Mouse (Mus musculus): Measurements from ENCODE around the gene Ctnnd2. TPM values are rescaled to one million over a fixed set of nuclear protein-coding genes. Genes with fewer than 3 reads are reported as not detected.

The Ctnnd2 gene
- polyA plus RNA-seq, 1 experiment from 2014 or later, result 5.8 TPM

GRCm38 (mm10) chr15:30867429-30867828 is 695.0 kb downstream of the Ctnnd2 start:
- H3K27ac ChIP-seq (replicated peaks), result no peak overlapping the region
- no peaks in the 10 kb centered on the region for H3K4me1 ChIP-seq
- H3K9me3 ChIP-seq (replicated peaks), result no peaks in the 10 kb centered on the region
- no peak overlapping the region for H3K4me2 ChIP-seq (replicated peaks)
- H3K36me3 ChIP-seq, result no peaks in the 10 kb centered on the region
- ATAC-seq (ENCODE audit: insufficient number of reproducible peaks, low FRiP score, low TSS enrichment, low read depth), result no peak
- no peak overlapping the region for H3K4me3 ChIP-seq (replicated peaks)
- H3K9ac ChIP-seq, result no peak overlapping the region
- WGBS, result 71% methylated on average over 5 of the region's 5 CpGs
- no peaks in the 10 kb centered on the region for H3K27me3 ChIP-seq

- 77% methylated on average over 12 of the region's 12 CpGs for WGBS
- no peak for ATAC-seq (ENCODE audit: insufficient number of reproducible peaks, low FRiP score, low TSS enrichment, low read depth)
- H3K36me3 ChIP-seq, result no peaks in the 10 kb centered on the region
Observed at GRCm38 (mm10) chr15:30869673-30870512, 697.5 kb downstream of the Ctnnd2 start.

GRCm38 (mm10) chr15:30875523-30875922 is 703.1 kb downstream of the Ctnnd2 start:
- H3K9ac ChIP-seq, result no peak overlapping the region
- no peaks in the 10 kb centered on the region for H3K36me3 ChIP-seq
- no peak overlapping the region for H3K27ac ChIP-seq (replicated peaks)
- no peak overlapping the region for H3K4me2 ChIP-seq (replicated peaks)
- H3K4me3 ChIP-seq (replicated peaks), result no peak overlapping the region
- H3K4me1 ChIP-seq, result no peaks in the 10 kb centered on the region
- ATAC-seq (ENCODE audit: insufficient number of reproducible peaks, low FRiP score, low TSS enrichment, low read depth), result no peak
- no peaks in the 10 kb centered on the region for H3K27me3 ChIP-seq
- WGBS, result 57% methylated on average over 1 of the region's 1 CpGs
- H3K9me3 ChIP-seq (replicated peaks), result no peaks in the 10 kb centered on the region

More at GRCm38 (mm10) chr15:30869673-30870512, 697.5 kb downstream of the Ctnnd2 start:
- no peak overlapping the region for H3K27ac ChIP-seq (replicated peaks)
- H3K4me1 ChIP-seq, result no peaks in the 10 kb centered on the region
- H3K9me3 ChIP-seq (replicated peaks), result no peaks in the 10 kb centered on the region
- no peak overlapping the region for H3K4me2 ChIP-seq (replicated peaks)
- no peak overlapping the region for H3K4me3 ChIP-seq (replicated peaks)
- no peak overlapping the region for H3K9ac ChIP-seq
- no peaks in the 10 kb centered on the region for H3K27me3 ChIP-seq

GRCm38 (mm10) chr15:30884692-30885334 is 712.4 kb downstream of the Ctnnd2 start:
- no peak overlapping the region for H3K4me2 ChIP-seq (replicated peaks)
- no peak overlapping the region for H3K9ac ChIP-seq
- H3K9me3 ChIP-seq (replicated peaks), result no peaks in the 10 kb centered on the region
- ATAC-seq (ENCODE audit: insufficient number of reproducible peaks, low FRiP score, low TSS enrichment, low read depth), result no peak
- no peak overlapping the region for H3K27ac ChIP-seq (replicated peaks)
- no peaks in the 10 kb centered on the region for H3K27me3 ChIP-seq
- H3K36me3 ChIP-seq, result no peaks in the 10 kb centered on the region
- H3K4me3 ChIP-seq (replicated peaks), result no peak overlapping the region
- 79% methylated on average over 12 of the region's 12 CpGs for WGBS
- H3K4me1 ChIP-seq, result no peaks in the 10 kb centered on the region

GRCm38 (mm10) chr15:30885410-30885809 is 713.0 kb downstream of the Ctnnd2 start:
- 42% methylated on average over 6 of the region's 6 CpGs for WGBS
- no peak for ATAC-seq (ENCODE audit: insufficient number of reproducible peaks, low FRiP score, low TSS enrichment, low read depth)
- Histone ChIP-seq H3K9ac (no peak overlapping the region), H3K4me2 (replicated peaks) (no peak overlapping the region), H3K4me3 (replicated peaks) (no peak overlapping the region), H3K4me1 (no peaks in the 10 kb centered on the region), H3K9me3 (replicated peaks) (no peaks in the 10 kb centered on the region), H3K27ac (replicated peaks) (no peak overlapping the region), H3K36me3 (no peaks in the 10 kb centered on the region), H3K27me3 (no peaks in the 10 kb centered on the region)

GRCm38 (mm10) chr15:30887559-30887958 is 715.2 kb downstream of the Ctnnd2 start:
- Histone ChIP-seq H3K9ac (no peak overlapping the region), H3K4me1 (no peaks in the 10 kb centered on the region), H3K4me3 (replicated peaks) (no peak overlapping the region), H3K27ac (replicated peaks) (no peak overlapping the region), H3K36me3 (no peaks in the 10 kb centered on the region), H3K4me2 (replicated peaks) (no peak overlapping the region), H3K27me3 (no peaks in the 10 kb centered on the region), H3K9me3 (replicated peaks) (no peaks in the 10 kb centered on the region)
- WGBS, result 72% methylated on average over 2 of the region's 2 CpGs
- no peak for ATAC-seq (ENCODE audit: insufficient number of reproducible peaks, low FRiP score, low TSS enrichment, low read depth)

GRCm38 (mm10) chr15:30891986-30892385 is 719.6 kb downstream of the Ctnnd2 start:
- no peaks in the 10 kb centered on the region for H3K27me3 ChIP-seq
- H3K4me3 ChIP-seq (replicated peaks), result no peak overlapping the region
- ATAC-seq (ENCODE audit: insufficient number of reproducible peaks, low FRiP score, low TSS enrichment, low read depth), result no peak
- no peak overlapping the region for H3K4me2 ChIP-seq (replicated peaks)
- 56% methylated on average over 4 of the region's 4 CpGs for WGBS
- no peak overlapping the region for H3K9ac ChIP-seq
- H3K36me3 ChIP-seq, result no peaks in the 10 kb centered on the region
- no peaks in the 10 kb centered on the region for H3K4me1 ChIP-seq
- no peak overlapping the region for H3K27ac ChIP-seq (replicated peaks)
- H3K9me3 ChIP-seq (replicated peaks), result no peaks in the 10 kb centered on the region

- no peaks in the 10 kb centered on the region for H3K4me1 ChIP-seq
- no peak for ATAC-seq (ENCODE audit: insufficient number of reproducible peaks, low FRiP score, low TSS enrichment, low read depth)
- H3K9ac ChIP-seq, result no peak overlapping the region
- H3K27me3 ChIP-seq, result no peaks in the 10 kb centered on the region
- no peak overlapping the region for H3K27ac ChIP-seq (replicated peaks)
- 83% methylated on average over 5 of the region's 5 CpGs for WGBS
- H3K4me2 ChIP-seq (replicated peaks), result no peak overlapping the region
- H3K4me3 ChIP-seq (replicated peaks), result no peak overlapping the region
- no peaks in the 10 kb centered on the region for H3K9me3 ChIP-seq (replicated peaks)
- no peaks in the 10 kb centered on the region for H3K36me3 ChIP-seq
Observed at GRCm38 (mm10) chr15:30895063-30895462, 722.7 kb downstream of the Ctnnd2 start.

GRCm38 (mm10) chr15:30897342-30897741 is 724.9 kb downstream of the Ctnnd2 start:
- 81% methylated on average over 8 of the region's 8 CpGs for WGBS
- no peak overlapping the region for H3K9ac ChIP-seq
- no peaks in the 10 kb centered on the region for H3K27me3 ChIP-seq
- no peak for ATAC-seq (ENCODE audit: insufficient number of reproducible peaks, low FRiP score, low TSS enrichment, low read depth)
- H3K27ac ChIP-seq (replicated peaks), result no peak overlapping the region
- no peak overlapping the region for H3K4me3 ChIP-seq (replicated peaks)
- H3K4me2 ChIP-seq (replicated peaks), result no peak overlapping the region
- H3K9me3 ChIP-seq (replicated peaks), result no peaks in the 10 kb centered on the region
- H3K4me1 ChIP-seq, result no peaks in the 10 kb centered on the region
- H3K36me3 ChIP-seq, result no peaks in the 10 kb centered on the region

GRCm38 (mm10) chr15:30908027-30908426 is 735.6 kb downstream of the Ctnnd2 start:
- Histone ChIP-seq H3K9ac (no peak overlapping the region), H3K9me3 (replicated peaks) (no peaks in the 10 kb centered on the region), H3K36me3 (no peaks in the 10 kb centered on the region), H3K4me3 (replicated peaks) (no peak overlapping the region), H3K27ac (replicated peaks) (no peak overlapping the region), H3K4me1 (no peaks in the 10 kb centered on the region), H3K27me3 (no peaks in the 10 kb centered on the region), H3K4me2 (replicated peaks) (no peak overlapping the region)
- ATAC-seq (ENCODE audit: insufficient number of reproducible peaks, low FRiP score, low TSS enrichment, low read depth), result no peak
- 38% methylated on average over 2 of the region's 2 CpGs for WGBS

- Histone ChIP-seq H3K9me3 (replicated peaks) (no peaks in the 10 kb centered on the region), H3K9ac (no peak overlapping the region), H3K27ac (replicated peaks) (no peak overlapping the region), H3K4me1 (no peaks in the 10 kb centered on the region), H3K36me3 (no peaks in the 10 kb centered on the region), H3K4me2 (replicated peaks) (no peak overlapping the region), H3K4me3 (replicated peaks) (no peak overlapping the region), H3K27me3 (no peaks in the 10 kb centered on the region)
- no peak for ATAC-seq (ENCODE audit: insufficient number of reproducible peaks, low FRiP score, low TSS enrichment, low read depth)
- 64% methylated on average over 5 of the region's 5 CpGs for WGBS
Observed at GRCm38 (mm10) chr15:30913360-30913759, 741.0 kb downstream of the Ctnnd2 start.
